Comparison of ENCODE assay signal across 1 mouse cellular context in genomic region chr10:80669737-80670485, GRCm38 (mm10).
TF ChIP-seq lines count a peak whose summit lies in the region.

No protein-coding gene starts in this region.

TF ChIP-seq in MEL, 35 proteins besides CTCF, POLR2A, EP300 and RAD21:
- no peak for TF ChIP-seq UBTF (IDR thresholded peaks at IDR 0.05; ENCODE audit: borderline replicate concordance, insufficient read depth, low read depth, low read length)
- no peak for TF ChIP-seq MXI1 (IDR thresholded peaks at IDR 0.05; ENCODE audit: low read depth, low read length)
- TF ChIP-seq POLR2AphosphoS5 (IDR thresholded peaks at IDR 0.05; ENCODE audit: borderline replicate concordance, low read depth, low read length): peak; percentile 49; the same call in 1 of the 2 replicates
